Mouse (Mus musculus) cortical plate, adult 2 months (tissue): ENCODE measurements around the gene Lair1. TPM values are rescaled to one million over a fixed set of nuclear protein-coding genes. Genes with fewer than 3 reads are reported as not detected.

Source experiments
- H3K27ac ChIP-seq: fragments of 200-500 bp; 2 replicates; pipeline ENCODE4 v1.5.1; 2012; ENCODE audit warnings: low read length, control low read depth, inconsistent platforms; ENCODE audit not compliant: insufficient read depth
- H3K4me1 ChIP-seq: fragments of 200-500 bp; 2 replicates; pipeline ENCODE4 v1.6.1; 2011; ENCODE audit warnings: low read length; ENCODE audit not compliant: control insufficient read depth, insufficient read depth
- H3K4me3 ChIP-seq: fragments of 200-500 bp; 2 replicates; pipeline ENCODE4 v1.5.1; 2011; ENCODE audit warnings: mild to moderate bottlenecking, low read length, control low read depth; ENCODE audit not compliant: insufficient read depth
- CTCF ChIP-seq: fragments of 200-500 bp; IDR thresholded peaks from 2 replicates; pipeline ENCODE4 v1.5.1; 2011; ENCODE audit warnings: mild to moderate bottlenecking, control low read depth, low read length; ENCODE audit not compliant: insufficient read depth; ENCODE audit errors: extremely low read depth
- POLR2A ChIP-seq: fragments of 200-500 bp; IDR thresholded peaks from 2 replicates; pipeline ENCODE4 v1.6.1; 2011; ENCODE audit warnings: mild to moderate bottlenecking, low read length, control low read depth; ENCODE audit not compliant: insufficient read depth; ENCODE audit errors: extremely low read depth
- polyA plus RNA-seq: library from polyadenylated mRNA; depleted of rRNA; stranded (reverse); fragments of >200 nt; gene quantifications from 2 replicates; pipeline ENCODE4 v1.2.3, GENCODE M21; 2012; rRNA removed

Lair1 gene
- 9.3 and 11.1 TPM in 2 replicates for polyA plus RNA-seq

- H3K4me1 ChIP-seq, result no peaks in the 10 kb centered on the region
- no peak within 1 kb of the TSS for H3K4me3 ChIP-seq
- 0 out of 2 replicates have a peak within 1 kb of the TSS, but pooled peaks have one; percentile 45 for H3K27ac ChIP-seq
- no peak for TF ChIP-seq CTCF
- no peak for TF ChIP-seq POLR2A
These were observed at the start of gene Lair1 for GRCm38 (mm10) chr7:4063013-4063412. Gene Lair1, minus strand, starts transcription at chr7:4063204.

- no peak for TF ChIP-seq POLR2A
- TF ChIP-seq CTCF, result no peak
- peak overlapping the region; percentile 57; the same call in 1 of the 2 replicates for H3K27ac ChIP-seq
- peaks cover 1% of the 10 kb centered on the region for H3K4me1 ChIP-seq
- H3K4me3 ChIP-seq, result no peak overlapping the region
These were observed 48.8 kb upstream of the Lair1 start for GRCm38 (mm10) chr7:4111766-4112165.

- TF ChIP-seq CTCF (peak; percentile 58), POLR2A (no peak)
- H3K4me1 ChIP-seq, result no peaks in the 10 kb centered on the region; the same call in 1 of the 2 replicates
- H3K27ac ChIP-seq, result no peak overlapping the region
- no peak overlapping the region for H3K4me3 ChIP-seq
These were observed 40.4 kb upstream of the Lair1 start for GRCm38 (mm10) chr7:4103411-4103810.

GRCm38 (mm10) chr7:4101144-4101543, 38.1 kb upstream of the Lair1 start:
- TF ChIP-seq POLR2A, result no peak
- no peak for TF ChIP-seq CTCF
- no peaks in the 10 kb centered on the region; the same call in 1 of the 2 replicates for H3K4me1 ChIP-seq
- no peak overlapping the region for H3K27ac ChIP-seq
- no peak overlapping the region for H3K4me3 ChIP-seq

GRCm38 (mm10) chr7:4098832-4099231, 35.8 kb upstream of the Lair1 start:
- no peak overlapping the region for H3K27ac ChIP-seq
- no peaks in the 10 kb centered on the region; the same call in 1 of the 2 replicates for H3K4me1 ChIP-seq
- no peak overlapping the region for H3K4me3 ChIP-seq
- TF ChIP-seq POLR2A (no peak), CTCF (no peak)

- no peaks in the 10 kb centered on the region; the same call in 1 of the 2 replicates for H3K4me1 ChIP-seq
- no peak for TF ChIP-seq CTCF
- TF ChIP-seq POLR2A, result no peak
- no peak overlapping the region for H3K4me3 ChIP-seq
- no peak overlapping the region for H3K27ac ChIP-seq
These were observed 35.3 kb upstream of the Lair1 start for GRCm38 (mm10) chr7:4098301-4098700.

- Histone ChIP-seq H3K4me1 (peaks cover 12% of the 10 kb centered on the region), H3K27ac (no peak overlapping the region), H3K4me3 (no peak overlapping the region)
- TF ChIP-seq CTCF (no peak), POLR2A (no peak)
These were observed 28.2 kb upstream of the Lair1 start for GRCm38 (mm10) chr7:4091170-4091569.

GRCm38 (mm10) chr7:4088679-4089078, 25.7 kb upstream of the Lair1 start:
- peak overlapping the region; percentile 91 for H3K27ac ChIP-seq
- H3K4me1 ChIP-seq, result peaks cover 15% of the 10 kb centered on the region
- H3K4me3 ChIP-seq, result no peak overlapping the region
- TF ChIP-seq POLR2A (no peak), CTCF (no peak)

GRCm38 (mm10) chr7:4087896-4088480, 25.0 kb upstream of the Lair1 start:
- H3K27ac ChIP-seq, result peak overlapping the region; percentile 91
- peaks cover 15% of the 10 kb centered on the region for H3K4me1 ChIP-seq
- H3K4me3 ChIP-seq, result no peak overlapping the region
- TF ChIP-seq POLR2A, result no peak
- TF ChIP-seq CTCF, result no peak

GRCm38 (mm10) chr7:4087238-4087895, 24.4 kb upstream of the Lair1 start:
- H3K4me3 ChIP-seq, result no peak overlapping the region
- peaks cover 15% of the 10 kb centered on the region for H3K4me1 ChIP-seq
- TF ChIP-seq POLR2A (no peak), CTCF (no peak)
- peak overlapping the region; percentile 27 for H3K27ac ChIP-seq
